Mouse (Mus musculus): ENCODE measurements around the gene Rapgef6.

The Rapgef6 gene

DNA sequence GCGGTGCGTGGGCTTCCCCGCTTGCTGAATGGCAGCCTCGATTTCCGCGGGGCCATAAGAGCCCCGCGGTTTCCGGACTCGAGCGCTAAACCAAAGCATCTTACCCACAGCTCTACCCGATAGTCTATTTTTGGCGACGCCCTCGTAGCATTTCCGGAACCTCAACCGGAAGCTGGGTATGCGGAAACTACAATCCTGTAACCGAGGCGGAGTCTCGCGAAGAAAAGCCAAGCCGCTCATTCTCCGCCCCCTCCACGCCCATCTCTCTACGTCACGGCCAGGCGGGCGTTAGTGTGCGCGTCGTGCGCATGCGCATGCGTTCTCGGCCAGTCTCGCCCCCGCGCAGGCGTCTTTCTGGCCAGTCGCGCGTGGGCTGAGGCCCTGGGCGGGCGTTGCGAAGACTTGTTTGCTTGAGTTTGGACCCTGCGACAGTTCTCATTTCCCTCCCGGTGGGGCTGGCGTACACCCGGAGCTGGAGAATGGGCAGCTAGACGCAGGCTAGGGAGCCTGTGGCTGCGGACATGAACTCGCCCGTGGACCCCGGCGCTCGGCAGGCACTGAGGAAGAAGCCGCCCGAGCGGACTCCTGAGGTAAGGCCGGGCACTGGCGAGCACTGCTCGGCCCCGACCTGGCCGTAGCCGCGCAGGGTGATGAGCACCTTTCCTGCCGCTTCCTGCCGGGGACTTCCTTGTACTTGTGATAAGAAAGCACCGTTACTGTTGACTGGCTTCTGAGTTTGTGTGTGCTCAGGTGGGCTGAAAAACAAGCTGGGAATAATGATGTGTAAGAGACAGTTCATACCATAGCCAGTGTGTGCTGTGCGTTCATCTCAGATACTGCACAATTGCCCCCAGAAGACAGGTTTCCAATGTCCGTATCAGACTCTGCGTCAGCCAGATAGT, at the start of gene Rapgef6:
Rapgef6 (plus strand) TSS at position 319 of the 902 bp plus-strand sequence.
- DNase-seq (ENCODE audit: low spot score in 2 of 2) = peak; percentile 99

DNA sequence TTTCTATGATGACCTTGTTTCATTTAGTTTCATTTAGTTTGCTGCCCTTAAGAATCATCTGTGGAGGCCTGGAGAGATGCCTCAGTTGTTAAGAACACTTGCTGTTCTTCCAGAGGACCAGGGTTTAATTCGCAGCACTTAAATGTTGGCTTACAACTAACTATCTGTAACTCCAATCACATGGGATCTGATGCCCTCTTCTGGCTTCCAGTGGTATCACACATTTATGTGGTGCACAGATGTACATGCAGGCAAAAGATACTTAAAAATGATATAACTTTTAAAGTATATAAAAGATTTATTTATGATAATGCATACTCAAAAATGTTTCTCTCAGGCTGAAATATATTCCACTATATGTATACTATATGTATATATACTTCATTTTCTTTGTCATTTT, 44.2 kb upstream of the Rapgef6 start:
- DNase-seq (ENCODE audit: low spot score in 2 of 2) = no peak

DNA sequence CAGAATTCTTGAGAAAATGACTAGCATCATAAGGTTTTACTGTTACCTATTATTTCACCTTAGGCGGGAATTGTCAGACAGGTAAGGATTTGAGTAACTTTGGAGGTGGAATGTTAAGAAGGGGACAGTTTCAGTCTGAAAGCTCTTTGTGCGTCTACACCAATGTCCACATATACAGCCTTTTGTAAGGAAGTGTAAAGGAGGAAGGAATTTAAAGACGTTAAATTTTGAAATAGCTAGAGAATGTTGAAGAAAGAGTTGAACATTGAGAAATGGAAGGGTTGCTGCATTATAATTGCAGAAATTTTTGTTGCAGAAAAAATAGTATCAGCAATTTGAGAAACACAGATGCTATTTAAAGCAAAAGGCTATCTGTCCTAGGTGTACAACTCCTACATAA, 36.6 kb upstream of the Rapgef6 start:
- no peak for DNase-seq (ENCODE audit: low spot score in 2 of 2)

DNA sequence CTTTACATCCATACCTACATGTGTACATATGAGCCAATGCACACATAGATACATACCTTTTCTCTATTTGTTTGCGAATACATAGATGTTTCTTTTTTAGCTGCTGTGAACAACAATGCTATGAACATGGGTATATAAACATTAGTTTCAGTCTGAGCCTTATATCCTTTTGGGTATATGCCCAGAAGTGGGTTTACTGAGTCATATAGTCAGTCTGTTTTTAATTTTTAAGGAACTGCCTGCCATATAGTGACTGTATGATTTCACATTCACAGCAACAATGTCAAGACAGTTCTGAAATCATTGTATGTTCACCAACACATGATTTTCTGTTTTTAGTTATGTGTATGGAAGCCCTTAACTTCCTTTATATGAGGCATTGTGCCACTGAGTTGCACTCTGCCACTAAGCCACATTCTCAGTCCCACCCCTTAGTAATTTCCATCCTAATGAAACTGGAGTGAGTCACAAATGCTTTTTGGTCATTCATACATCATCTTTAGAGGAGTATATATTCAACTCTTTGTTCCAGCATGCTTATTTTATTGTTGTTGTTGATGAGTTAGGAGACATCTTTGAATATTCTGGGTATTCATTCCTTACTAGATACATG, 30.6 kb upstream of the Rapgef6 start:
- DNase-seq (ENCODE audit: low spot score in 2 of 2) = no peak

DNA sequence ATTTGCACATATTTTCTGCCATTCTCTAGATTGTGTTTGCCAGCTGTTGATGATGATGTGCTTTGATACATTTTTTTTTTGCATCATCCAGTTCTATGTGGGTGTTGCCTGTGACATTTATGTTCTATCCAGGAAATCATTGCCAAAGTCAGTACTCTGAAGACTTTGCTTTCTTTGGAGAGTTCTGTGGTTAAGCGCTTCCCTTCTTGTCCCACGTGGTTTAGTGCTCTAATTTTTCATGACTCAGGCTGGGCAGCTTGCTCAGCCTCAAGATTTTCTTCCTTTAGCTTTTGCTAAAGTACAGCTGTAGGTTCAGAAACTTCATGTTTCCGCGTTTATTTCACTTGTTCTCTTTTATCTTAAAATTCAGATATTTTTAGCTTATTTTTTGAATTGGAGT, 30.1 kb upstream of the Rapgef6 start:
- no peak for DNase-seq (ENCODE audit: low spot score in 2 of 2)

DNA sequence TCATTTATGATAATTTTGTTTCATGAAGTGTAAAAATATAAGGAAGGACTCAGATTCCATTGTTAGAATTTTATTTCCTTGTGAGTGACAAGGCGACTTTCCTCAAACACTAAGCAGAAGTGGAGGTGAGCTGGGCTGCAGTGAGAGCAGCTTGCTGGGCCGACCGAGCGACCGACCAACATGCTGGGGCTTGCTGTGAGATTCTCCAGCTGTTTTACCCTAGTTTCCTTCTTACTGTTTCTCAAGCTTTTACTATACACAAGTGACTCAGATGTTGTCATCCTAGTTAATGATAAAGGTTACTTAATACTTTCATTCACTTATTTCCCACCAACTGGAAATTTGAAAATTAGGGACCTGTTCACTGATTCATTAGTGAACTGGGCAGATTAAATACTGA, 22.8 kb upstream of the Rapgef6 start:
- no peak for DNase-seq (ENCODE audit: low spot score in 2 of 2)

DNA sequence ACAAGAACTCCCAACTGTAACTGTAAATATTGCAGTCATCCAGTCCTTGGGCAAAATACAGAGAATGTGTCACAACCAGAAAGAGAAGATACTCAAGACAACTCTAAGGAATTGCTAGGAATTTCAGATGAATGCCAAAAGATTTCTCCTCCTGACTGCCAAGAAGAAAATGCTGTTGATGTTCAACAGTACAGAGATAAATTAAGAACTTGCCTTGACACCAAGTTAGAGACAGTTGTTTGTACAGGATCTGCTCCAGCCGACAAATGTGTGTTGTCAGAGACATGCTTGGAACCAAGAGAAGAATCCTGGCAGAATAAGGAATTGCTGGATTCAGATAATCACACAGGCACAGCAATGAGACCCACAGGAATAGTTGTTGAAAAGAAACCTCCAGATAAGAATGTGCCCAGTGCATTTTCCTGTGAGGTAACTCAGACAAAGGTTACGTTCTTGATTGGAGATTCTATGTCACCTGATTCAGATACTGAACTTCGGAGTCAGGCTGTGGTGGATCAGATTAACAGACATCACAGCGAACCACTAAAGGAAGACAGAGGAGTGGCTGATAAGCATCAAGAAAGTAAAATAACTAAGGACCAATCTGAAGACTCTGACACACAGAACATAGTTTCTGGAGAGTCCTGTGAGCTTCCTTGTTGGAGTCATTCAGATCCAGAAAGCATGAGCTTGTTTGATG, 20.0 kb upstream of the Rapgef6 start:
- DNase-seq (ENCODE audit: low spot score in 2 of 2) = peak; percentile 50 to 57

DNA sequence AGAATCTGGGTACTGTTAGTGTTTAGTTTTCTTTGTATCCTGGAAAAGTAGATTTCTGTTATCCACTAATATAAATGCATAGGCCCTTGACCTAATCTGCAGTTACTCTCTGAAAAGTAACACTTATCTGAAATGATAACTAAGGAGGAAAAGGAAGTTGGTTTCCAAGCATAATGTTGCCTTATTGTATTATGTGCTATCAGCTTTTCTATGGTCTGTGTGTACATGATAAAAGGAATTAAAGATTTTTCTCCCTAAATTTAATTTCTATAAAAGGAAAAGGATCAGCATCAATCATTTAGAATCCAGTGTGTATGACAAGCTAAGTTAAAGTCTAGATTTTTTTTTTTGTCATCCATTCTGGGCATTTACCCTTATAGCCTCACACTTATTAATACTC, 9.1 kb upstream of the Rapgef6 start:
- DNase-seq (ENCODE audit: low spot score in 2 of 2) = no peak

DNA sequence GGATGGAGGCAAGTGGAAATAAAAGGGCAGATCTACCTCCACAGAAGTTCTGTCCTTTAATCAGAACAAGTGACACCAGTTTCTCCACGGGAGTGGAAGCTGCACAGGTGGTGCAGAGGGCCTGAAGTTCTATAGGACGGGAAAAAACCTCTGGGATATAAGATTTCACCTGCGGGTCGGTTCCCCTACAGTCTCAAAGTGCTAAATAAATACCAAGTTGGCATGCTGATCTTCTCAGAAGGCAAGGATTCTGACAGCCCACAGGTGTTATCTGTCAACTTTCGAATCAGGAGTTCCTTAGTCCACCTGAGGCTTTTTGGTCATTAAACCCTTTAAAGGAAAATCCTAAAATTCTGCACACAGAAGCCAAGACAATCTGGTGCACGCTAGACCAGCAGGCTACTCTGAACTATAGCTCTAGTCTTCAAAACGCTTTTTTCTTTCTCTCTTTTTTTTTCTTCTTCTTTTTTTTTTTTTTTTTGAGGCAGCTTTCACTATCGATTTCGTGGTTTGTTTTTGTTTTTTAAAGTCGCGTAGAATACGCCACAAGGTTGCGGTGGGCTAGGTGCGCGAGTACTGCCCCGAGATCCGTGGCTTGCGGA, 619 bp upstream of the Rapgef6 start:
- peak; percentile 22 to 28 for DNase-seq (ENCODE audit: low spot score in 2 of 2)

DNA sequence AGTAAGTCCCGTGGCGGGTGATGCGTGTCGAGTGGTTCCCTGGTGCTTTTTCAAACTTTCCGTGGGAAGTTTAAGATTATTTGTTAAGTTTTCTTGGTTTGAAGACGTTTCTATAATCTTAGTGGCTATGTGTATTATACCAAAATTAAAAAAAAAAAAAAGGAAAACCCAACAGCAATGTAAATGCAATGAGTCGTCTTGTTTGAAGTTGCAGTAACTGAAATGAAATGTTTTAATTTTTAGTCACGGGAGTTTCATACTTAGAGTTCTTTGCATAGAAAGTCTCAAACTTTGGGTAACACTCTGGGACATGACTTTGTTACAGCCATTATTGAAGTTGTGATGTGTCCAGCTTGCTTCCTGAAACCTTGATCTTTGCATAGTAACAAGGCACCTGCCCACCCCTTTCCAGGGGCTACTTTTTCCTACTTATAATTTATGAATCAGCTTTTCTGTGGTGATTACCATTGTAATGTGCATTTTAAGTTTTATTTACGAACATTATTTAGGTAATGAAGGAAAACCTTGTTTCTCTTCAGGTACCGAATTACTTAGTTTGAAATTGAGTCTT, 869 bp downstream of the Rapgef6 start:
- no peak for DNase-seq (ENCODE audit: low spot score in 2 of 2)

DNA sequence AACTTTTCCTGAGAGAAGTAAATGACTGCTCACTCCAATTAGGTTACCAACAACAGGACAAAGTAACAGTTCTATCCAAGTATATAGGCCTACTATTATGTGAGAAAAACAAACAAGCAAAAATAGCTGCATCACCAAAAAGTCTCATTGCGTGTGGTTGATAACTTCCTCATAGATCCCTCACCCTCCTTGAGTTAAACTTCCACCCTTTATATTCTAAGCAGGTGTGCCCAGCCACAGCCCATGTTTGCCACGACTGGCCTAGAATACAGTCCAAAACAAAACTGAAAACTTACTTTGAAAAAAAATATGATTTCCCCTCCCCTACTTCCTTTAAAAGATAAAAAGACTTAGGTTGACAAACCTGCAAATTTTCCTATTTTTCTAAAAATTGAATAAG, 5.4 kb downstream of the Rapgef6 start:
- no peak for DNase-seq (ENCODE audit: low spot score in 2 of 2)

DNA sequence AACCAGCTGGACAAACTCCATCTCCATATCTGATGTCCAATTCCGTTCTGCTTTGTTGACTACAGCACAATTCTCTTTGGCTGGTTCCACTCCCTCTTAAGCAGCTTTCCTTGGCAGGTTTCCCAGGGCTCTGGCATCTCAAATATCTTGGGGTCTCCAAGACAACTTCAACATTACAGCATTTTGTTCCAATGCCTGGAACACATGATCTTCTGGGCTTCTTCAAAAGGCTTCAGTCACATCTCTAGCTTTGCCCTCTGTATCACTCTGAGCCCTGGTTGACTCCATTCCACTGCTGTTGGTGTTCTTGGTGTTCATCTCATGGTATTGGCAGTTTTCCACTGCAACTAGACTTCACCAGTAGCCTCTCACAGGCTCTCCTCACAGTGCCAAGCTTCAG, 7.7 kb downstream of the Rapgef6 start:
- DNase-seq (ENCODE audit: low spot score in 2 of 2) = peak; percentile 33 to 48

DNA sequence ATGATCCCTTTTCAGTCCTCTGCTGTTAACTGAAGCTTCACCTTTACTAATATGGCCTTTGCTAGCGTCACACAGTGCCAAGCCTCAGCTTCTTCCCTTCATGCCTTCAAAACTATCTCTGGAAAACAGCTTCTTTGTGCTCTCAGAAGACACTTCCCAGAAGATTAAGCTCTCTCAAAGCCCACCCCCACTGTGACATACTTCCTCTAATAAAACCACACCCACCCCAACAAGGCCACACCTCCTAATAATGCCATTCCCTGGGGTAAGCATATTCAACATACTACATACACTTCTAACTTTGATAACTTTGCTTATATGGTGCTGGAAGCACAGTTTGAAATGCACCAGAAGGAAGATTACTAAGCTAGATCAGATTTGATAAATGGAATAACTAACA, 8.3 kb downstream of the Rapgef6 start:
- no peak for DNase-seq (ENCODE audit: low spot score in 2 of 2)

DNA sequence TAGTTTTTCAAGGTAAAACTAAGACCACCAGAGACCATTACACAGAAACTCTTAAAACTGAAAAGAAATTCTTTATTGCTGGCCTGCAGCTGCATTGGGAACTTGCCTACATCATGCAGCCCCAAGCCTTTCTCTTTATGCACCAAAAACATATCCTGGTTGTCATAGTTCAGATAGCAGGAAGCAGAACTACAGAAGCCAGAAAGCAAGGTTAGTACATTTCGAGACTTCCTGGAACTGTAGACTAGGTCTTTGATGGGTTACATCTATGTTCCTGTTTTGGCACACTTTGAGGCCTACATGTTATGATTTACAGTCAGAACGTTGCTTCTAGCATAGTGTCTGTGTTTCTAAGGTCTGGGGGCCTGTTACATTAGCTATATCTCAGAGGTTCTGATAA, 11.2 kb downstream of the Rapgef6 start:
- no peak for DNase-seq (ENCODE audit: low spot score in 2 of 2)

DNA sequence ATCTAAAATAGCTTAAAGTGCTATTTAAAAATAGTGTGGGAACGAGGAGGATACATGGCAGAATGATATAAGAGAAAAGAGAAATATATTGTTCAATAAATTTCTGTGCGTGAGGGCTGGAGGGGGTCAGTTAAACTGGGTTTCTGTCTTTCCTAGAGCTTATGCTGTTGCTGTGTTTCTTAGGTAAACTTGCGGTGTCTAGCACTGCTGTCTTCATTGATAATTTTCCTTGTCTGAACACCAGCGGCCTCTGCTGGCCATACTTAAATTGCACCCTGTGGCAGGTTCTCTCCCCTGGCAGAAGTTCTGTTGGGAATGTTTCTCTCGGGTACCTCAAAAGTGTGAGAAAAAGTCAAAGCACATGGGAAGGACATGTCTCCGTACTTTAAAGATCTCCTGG, 12.2 kb downstream of the Rapgef6 start:
- DNase-seq (ENCODE audit: low spot score in 2 of 2) = peak; percentile 29 to 69

DNA sequence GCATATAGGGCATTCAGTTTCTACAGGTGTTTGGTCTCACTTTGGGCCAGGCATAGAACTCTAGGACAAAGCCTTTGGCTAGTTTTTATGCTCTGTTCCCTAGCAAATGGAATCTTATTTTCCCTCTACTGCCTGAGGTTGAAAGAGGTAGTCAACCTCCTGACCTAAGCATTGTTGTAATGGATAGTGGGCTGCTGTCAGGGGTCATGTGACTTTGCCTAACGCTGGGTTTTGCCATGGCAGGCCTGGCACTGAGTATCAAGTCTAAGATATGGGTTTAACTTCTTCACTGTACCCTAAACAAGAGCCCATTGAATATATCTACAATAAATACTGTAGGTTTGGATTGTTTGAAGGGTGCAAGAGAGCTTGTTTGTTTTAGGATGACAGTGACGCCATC, 16.4 kb downstream of the Rapgef6 start:
- DNase-seq (ENCODE audit: low spot score in 2 of 2) = no peak

DNA sequence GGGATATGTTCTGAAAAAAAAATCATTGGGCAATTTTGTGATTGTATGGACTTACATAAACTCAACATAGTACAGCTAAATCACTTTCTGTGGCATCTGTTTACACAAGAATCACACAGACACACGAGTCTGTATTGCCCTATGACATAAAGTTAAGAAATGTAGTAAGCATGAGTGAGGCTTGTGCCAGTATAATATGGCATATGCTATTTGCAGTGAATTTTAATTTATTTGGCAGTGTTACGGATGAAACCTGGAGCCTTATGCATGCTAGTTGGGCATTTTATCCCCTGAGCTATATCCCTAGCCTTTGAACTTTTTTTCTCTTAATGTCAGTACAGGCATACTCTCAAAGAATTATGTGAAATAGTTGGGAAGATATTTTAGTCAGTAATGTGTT, 16.8 kb downstream of the Rapgef6 start:
- DNase-seq (ENCODE audit: low spot score in 2 of 2) = no peak

DNA sequence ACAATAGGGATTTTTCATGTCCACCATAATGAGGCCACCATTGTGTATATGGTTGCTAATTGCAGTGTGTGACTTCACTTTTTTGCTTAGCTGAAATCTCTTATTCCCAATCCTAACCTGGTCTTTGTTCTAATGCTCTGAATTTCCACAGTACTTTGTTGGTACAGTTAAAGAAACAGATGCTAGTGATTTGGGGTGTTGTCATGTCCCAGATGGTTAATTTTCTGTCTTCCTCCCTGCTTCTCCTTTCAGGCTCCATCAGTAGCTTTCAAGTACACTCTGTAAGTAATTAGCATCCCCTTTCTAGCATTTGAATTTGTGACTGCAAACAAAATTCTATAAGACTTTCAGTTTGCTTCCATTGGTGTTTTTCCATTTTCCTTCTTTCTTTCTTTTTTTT, 17.7 kb downstream of the Rapgef6 start:
- no peak for DNase-seq (ENCODE audit: low spot score in 2 of 2)

DNA sequence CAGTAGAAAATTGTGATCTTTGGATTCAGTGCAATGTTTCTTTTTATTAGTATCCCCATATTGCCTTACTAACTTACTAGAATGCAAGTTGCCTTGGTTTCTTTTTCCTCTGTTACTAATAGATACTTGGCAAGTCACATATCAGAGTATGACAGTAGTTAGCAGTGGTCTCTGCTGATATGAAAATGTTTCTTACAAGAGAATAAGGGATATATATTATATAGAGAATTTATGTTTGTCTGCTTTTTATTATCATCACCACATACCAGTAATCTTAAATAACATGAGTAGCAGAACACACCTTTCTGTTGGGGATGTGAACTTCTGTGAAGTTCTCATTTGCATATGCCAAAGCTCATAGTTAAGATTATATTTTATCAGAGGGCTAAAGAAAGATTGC, 19.8 kb downstream of the Rapgef6 start:
- DNase-seq (ENCODE audit: low spot score in 2 of 2) = no peak

DNA sequence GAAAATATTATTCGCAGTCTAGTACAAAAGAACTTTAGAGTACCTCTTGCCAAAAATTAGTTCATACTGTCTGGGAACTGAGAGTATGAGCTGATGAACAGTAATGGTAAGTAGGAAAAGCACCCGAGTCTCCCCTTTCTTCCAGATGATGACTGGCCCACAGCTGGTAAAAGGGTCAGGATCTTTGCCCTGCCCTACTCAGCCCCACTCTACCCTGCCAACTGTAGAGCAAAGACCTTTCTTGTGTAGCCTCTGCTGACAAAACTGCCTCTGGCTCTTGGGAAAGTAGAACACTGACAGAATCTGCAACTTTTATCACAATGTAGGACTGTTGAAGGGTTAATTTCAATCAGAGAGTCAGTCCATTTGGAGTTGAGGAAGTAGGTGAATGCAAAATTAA, 32.3 kb downstream of the Rapgef6 start:
- no peak for DNase-seq (ENCODE audit: low spot score in 2 of 2)

DNA sequence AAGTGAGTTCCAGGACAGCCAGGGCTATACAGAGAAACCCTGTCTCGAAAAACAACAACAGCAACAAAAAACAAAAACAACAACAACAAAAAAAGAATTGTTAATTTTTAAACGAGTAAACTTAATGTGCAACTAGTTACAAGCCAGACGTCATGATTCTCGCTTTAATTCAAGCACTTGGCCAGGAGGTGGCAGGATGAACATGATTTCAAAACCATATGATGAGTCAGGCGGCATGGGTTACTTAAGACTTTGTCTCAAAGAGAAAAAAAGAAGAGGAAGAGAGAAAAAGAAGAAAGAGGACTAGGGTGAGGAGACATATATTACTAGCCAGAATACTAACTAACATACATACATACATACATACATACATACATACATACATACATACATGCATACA, 40.1 kb downstream of the Rapgef6 start:
- DNase-seq (ENCODE audit: low spot score in 2 of 2) = no peak

DNA sequence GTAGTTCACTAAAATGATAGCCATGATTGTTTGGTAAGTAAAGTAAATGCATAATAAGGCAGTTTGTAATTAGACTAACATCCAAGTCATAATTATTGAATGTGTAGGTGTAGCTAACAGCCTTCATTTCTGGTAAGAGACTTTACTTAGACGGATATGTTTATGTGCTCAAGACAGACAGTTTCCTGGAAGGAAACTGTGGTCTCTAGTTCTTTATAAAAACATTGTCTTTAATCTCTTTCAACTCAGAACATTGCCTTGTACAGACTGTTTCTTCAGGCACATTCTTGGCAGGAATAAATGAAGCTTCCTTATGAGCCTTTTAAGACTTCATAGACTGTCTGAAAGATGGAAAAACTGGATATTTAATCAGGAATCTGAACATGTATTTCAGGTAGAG, 45.3 kb downstream of the Rapgef6 start:
- no peak for DNase-seq (ENCODE audit: low spot score in 2 of 2)

Measured in heart, adult 9 months (tissue).